Mouse (Mus musculus) layer of hippocampus, postnatal 25 days (tissue): ENCODE results near the gene Plcd1. TPM values are rescaled to one million over a fixed set of nuclear protein-coding genes. Genes with fewer than 3 reads are reported as not detected.
A peak's percentile ranks its signal among the peaks of the same experiment; 100 is the strongest.

Source experiments
- DNase-seq, 2 experiments: peaks; one replicate each; pipeline ENCODE4 v3.0.0; 2022; ENCODE audit warnings: mixed read lengths in 2 of 2, low spot score in 1 of 2; ENCODE audit errors: extremely low spot score in 1 of 2
- total RNA-seq, 2 experiments: library from RNA; stranded (reverse); gene quantifications; 2 replicates each; pipeline ENCODE4 v1.2.3; 2021

Gene Plcd1
- total RNA-seq, 2 experiments from 2014 or later = 7.8 to 11.4 TPM

- DNase-seq = no peak
Observed at GRCm38 (mm10) chr9:119063036-119063644, 30.2 kb downstream of the Plcd1 start.

GRCm38 (mm10) chr9:119060701-119061100, 32.6 kb downstream of the Plcd1 start:
- no peak for DNase-seq

GRCm38 (mm10) chr9:119058245-119058644, 35.1 kb downstream of the Plcd1 start:
- DNase-seq = no peak

- no peak for DNase-seq
Observed at GRCm38 (mm10) chr9:119055336-119055735, 38.0 kb downstream of the Plcd1 start.

- DNase-seq = no peak
Observed at GRCm38 (mm10) chr9:119053964-119054576, 39.2 kb downstream of the Plcd1 start.

- DNase-seq = no peak
Observed at GRCm38 (mm10) chr9:119052154-119052944, 41.0 kb downstream of the Plcd1 start, which contains the start of gene Vill. Gene Vill (plus strand): TSS chr9:119052778.

- no peak for DNase-seq
Observed at GRCm38 (mm10) chr9:119051158-119051557, 42.1 kb downstream of the Plcd1 start.

- DNase-seq = no peak
Observed at GRCm38 (mm10) chr9:119048182-119048903, 45.0 kb downstream of the Plcd1 start.

GRCm38 (mm10) chr9:119040101-119040775, 53.1 kb downstream of the Plcd1 start:
- no peak for DNase-seq

- no peak for DNase-seq
Observed at GRCm38 (mm10) chr9:119038574-119038973, 54.7 kb downstream of the Plcd1 start.

GRCm38 (mm10) chr9:119037076-119037730, 56.1 kb downstream of the Plcd1 start:
- DNase-seq = no peak

- DNase-seq = no peak
Observed at GRCm38 (mm10) chr9:119035836-119036235, 57.5 kb downstream of the Plcd1 start.

GRCm38 (mm10) chr9:119034676-119035665, 58.3 kb downstream of the Plcd1 start:
- DNase-seq = no peak

GRCm38 (mm10) chr9:119034069-119034468, 59.2 kb downstream of the Plcd1 start:
- DNase-seq = no peak

GRCm38 (mm10) chr9:119033111-119033921, 60.0 kb downstream of the Plcd1 start:
- DNase-seq = peak in 1 of 2 experiments; percentile 35

GRCm38 (mm10) chr9:119032538-119032937, 60.8 kb downstream of the Plcd1 start:
- DNase-seq = no peak

- DNase-seq = no peak
Observed at GRCm38 (mm10) chr9:119031772-119032171, 61.5 kb downstream of the Plcd1 start.

GRCm38 (mm10) chr9:119031038-119031437, 62.3 kb downstream of the Plcd1 start:
- DNase-seq = no peak
